Mouse (Mus musculus): ENCODE results near the gene Rpl36.

DNA sequence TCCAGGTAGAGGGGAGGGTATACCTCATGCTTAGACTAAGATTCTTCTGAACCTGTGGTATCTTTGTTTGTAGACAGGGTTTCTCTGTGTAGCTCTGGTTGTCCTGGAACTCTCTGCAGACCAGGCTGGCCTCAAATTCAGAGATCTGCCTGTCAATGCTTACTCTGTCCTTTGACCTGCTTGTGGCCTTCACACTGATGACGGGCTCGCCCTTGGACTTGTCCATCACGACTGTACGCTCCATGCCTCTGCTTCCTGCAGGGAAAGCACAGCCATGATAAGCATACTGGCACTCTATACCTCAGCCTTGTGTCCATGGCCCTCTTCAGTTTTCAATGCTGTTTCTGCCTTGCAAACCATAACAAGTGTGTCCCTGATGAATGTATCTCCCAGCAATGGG is 45.8 kb upstream of the Rpl36 start:
- no peak for TF ChIP-seq CTCF (IDR thresholded peaks at IDR 0.05)
- TF ChIP-seq EP300 (IDR thresholded peaks at IDR 0.05): no peak

Data from lung, postnatal 0 days (tissue).